Mouse (Mus musculus) left cerebral cortex, postnatal 4 days (tissue): ENCODE results near the gene Lrrc8d. TPM values are rescaled to one million over a fixed set of nuclear protein-coding genes. Genes with fewer than 3 reads are reported as not detected.

Source experiments
- DNase-seq: peaks from one replicate; pipeline ENCODE4 v3.0.0-alpha.2; 2022
- intact Hi-C: fragments of 180-260 bp; cut with DNase I; formaldehyde crosslinking; loops from one replicate; pipeline ENCODE4 v1.15.1; 2025
- total RNA-seq, 2 experiments: library from RNA; stranded (reverse); gene quantifications; 2 replicates each; pipeline ENCODE4 v1.2.3; 2021

The Lrrc8d gene
- total RNA-seq, 2 experiments from 2014 or later = 60.2 to 62.3 TPM

DNA sequence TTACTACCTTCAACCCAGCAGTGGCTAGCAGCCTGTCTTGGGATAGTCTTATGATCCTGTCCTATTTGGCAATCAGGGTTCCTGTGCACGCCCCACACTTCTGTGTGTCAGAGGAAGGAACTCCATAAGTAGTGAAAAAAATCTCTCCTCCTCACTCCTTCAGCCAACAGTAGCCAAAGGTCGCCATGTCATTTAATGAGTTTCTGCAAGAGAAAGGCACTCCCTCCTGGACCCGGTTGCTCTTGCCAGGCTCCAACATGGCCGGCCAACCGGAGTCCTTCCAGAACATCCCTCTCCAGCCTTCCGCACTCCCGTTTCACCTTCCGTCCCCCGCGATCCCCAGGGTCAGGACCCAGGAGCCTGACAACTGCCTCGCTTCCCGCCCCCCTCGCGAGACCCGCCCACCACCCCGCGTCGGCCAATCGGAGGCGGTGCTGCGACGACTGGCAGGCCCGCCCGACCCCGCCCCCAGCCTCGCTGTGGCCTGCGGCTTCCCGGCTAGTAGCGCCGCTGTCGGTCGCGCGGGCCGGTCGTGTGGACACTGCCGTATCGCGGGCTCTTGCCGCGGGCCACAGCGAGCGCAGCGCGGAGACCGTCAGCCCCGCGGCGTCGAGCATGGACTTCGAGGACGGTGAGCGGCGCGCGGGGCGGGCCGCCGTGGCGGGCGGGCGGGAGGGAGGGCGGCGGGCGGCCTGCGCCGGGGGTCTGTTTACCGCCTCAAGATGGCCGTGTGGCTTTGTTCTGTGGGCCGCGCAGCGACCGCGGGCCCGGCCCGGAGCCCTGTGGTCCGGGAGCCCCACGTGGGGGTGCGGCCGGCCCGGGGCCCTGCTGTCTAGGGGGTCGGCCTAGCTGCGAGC, 176.5 kb downstream of the Lrrc8d start, which contains the start of gene Zfp326:
Zfp326 (plus strand) TSS at position 498 of the 857 bp plus-strand sequence.
- intact Hi-C loops = no loop called here
- peak; percentile 97 for DNase-seq

DNA sequence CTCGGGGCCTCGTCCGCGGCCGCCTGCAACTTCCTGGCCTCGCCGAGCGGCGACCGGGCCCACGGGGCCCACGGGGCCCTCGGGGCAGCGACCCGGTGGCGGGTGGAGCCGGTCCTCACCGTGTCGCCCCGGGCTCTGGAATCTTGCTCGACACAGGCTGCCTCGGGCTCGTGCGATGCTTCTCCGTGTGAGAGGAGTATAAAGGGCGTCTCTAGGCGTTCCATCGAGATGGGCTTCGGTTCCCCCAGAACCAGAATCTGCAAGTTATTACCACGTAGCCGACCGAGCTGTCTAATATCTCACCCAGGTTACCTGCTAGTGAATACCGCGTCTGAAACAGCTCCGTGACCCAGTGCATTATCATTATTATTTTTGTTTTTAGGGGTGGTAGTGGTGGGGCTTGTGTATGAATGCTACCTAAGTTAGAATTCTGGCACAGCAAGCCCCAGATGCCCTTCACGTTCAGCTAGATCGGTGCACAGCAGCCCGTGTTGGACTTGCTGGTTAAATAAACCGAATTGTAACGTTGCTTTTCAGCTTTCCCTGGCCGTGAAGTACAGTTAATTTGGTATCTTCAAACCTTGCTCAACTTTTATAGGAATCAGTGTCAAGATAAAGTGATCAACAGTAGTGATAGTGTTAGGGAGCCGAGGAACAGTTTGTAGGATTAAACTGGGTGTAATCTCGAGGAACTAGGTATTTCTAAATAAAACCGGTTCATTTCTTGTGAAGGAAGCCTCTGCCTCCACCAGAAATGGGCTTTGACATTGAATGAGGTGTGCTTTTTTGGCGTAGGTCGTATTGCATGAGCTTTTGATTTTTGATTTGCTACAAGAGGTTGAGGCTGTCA, 177.4 kb downstream of the Lrrc8d start:
- intact Hi-C loops = no loop called here
- DNase-seq = no peak

Other genes starting within 250 kb of the Lrrc8d start
- 10 to 100 TPM; 24.3 to 27.2 TPM for gene Lrrc8c, start 180.6 kb upstream of the Lrrc8d start, total RNA-seq
- gene Zfp326, start 176.6 kb downstream of the Lrrc8d start, total RNA-seq = 10 to 100 TPM; 57.2 to 64.9 TPM